7 mouse cellular contexts compared by ENCODE assay signal in genomic region chr5:36465889-36466288, GRCm38 (mm10). TPM values are rescaled to one million over a fixed set of nuclear protein-coding genes. Genes with fewer than 3 reads are reported as not detected.
DNase-seq lines count a peak whose midpoint lies in the region; ATAC-seq and TF ChIP-seq lines count a peak whose summit lies in the region.

No protein-coding gene starts in this region.

- peak overlapping the region; percentile 89 for H3K4me3 ChIP-seq in lung, postnatal 0 days (ENCODE audit: low read depth, low read length)
- H3K4me3 ChIP-seq in forebrain, embryonic 10.5 days: peak overlapping the region; percentile 95
- peak overlapping the region; percentile 96 for H3K4me3 ChIP-seq in limb, embryonic 12.5 days (replicated peaks)
- peak overlapping the region; percentile 84 for H3K4me3 ChIP-seq in stomach, embryonic 14.5 days (ENCODE audit: low read depth, low read length)

- DNase-seq in lung, postnatal 0 days (ENCODE audit: low spot score): peak; percentile 14
- no peak for DNase-seq in lung, adult 18-20 months
- no peak for DNase-seq in forebrain, embryonic 10.5 days (ENCODE audit: extremely low spot score, low spot score)
- no peak for DNase-seq in layer of hippocampus, postnatal 36 days
- DNase-seq in urinary bladder, postnatal 25 days (ENCODE audit: low spot score): no peak

- no peak; the same call in 1 of the 2 replicates for TF ChIP-seq EP300 in lung, postnatal 0 days (IDR thresholded peaks at IDR 0.05)

- no peak for ATAC-seq in lung, postnatal 0 days
- no peak for ATAC-seq in limb, embryonic 12.5 days (ENCODE audit: insufficient number of reproducible peaks, insufficient read depth, low FRiP score, low TSS enrichment, low read depth)
- ATAC-seq in stomach, embryonic 14.5 days (ENCODE audit: insufficient number of reproducible peaks, insufficient read depth, low FRiP score, low read depth): no peak

- H3K9me3 ChIP-seq in lung, postnatal 0 days (ENCODE audit: low read length): no peaks in the 10 kb centered on the region
- H3K9me3 ChIP-seq in forebrain, embryonic 10.5 days: no peaks in the 10 kb centered on the region
- no peaks in the 10 kb centered on the region for H3K9me3 ChIP-seq in limb, embryonic 12.5 days
- H3K9me3 ChIP-seq in stomach, embryonic 14.5 days (ENCODE audit: control insufficient read depth, low read depth, low read length): no peaks in the 10 kb centered on the region

- H3K36me3 ChIP-seq in lung, postnatal 0 days (ENCODE audit: insufficient read depth, low read length): peaks cover 15% of the 10 kb centered on the region; the same call in 1 of the 2 replicates
- H3K36me3 ChIP-seq in forebrain, embryonic 10.5 days (replicated peaks): peaks cover 32% of the 10 kb centered on the region
- peaks cover 33% of the 10 kb centered on the region for H3K36me3 ChIP-seq in limb, embryonic 12.5 days
- H3K36me3 ChIP-seq in stomach, embryonic 14.5 days (ENCODE audit: control insufficient read depth, insufficient read depth, low read length): peaks cover 15% of the 10 kb centered on the region

- H3K4me1 ChIP-seq in lung, postnatal 0 days (ENCODE audit: insufficient read depth, low read depth, low read length): peaks cover 11% of the 10 kb centered on the region
- peaks cover 40% of the 10 kb centered on the region for H3K4me1 ChIP-seq in forebrain, embryonic 10.5 days
- peaks cover 15% of the 10 kb centered on the region for H3K4me1 ChIP-seq in limb, embryonic 12.5 days (replicated peaks)
- peaks cover 11% of the 10 kb centered on the region; the same call in 1 of the 2 replicates for H3K4me1 ChIP-seq in stomach, embryonic 14.5 days (ENCODE audit: control insufficient read depth, insufficient read depth, low read length)

- no peaks in the 10 kb centered on the region for H3K27me3 ChIP-seq in lung, postnatal 0 days (replicated peaks; ENCODE audit: insufficient read depth, low read length)
- H3K27me3 ChIP-seq in forebrain, embryonic 10.5 days (ENCODE audit: poor library complexity, severe bottlenecking): peaks cover 18% of the 10 kb centered on the region
- no peaks in the 10 kb centered on the region for H3K27me3 ChIP-seq in limb, embryonic 12.5 days
- no peaks in the 10 kb centered on the region for H3K27me3 ChIP-seq in stomach, embryonic 14.5 days (ENCODE audit: control insufficient read depth, insufficient read depth, low read length)

- no peak for TF ChIP-seq CTCF in lung, postnatal 0 days (IDR thresholded peaks at IDR 0.05)

- H3K27ac ChIP-seq in lung, postnatal 0 days (ENCODE audit: low read length): peak overlapping the region; percentile 84
- H3K27ac ChIP-seq in forebrain, embryonic 10.5 days: peak overlapping the region; percentile 89; the same call in 1 of the 2 replicates
- no peak overlapping the region for H3K27ac ChIP-seq in limb, embryonic 12.5 days
- no peak overlapping the region for H3K27ac ChIP-seq in stomach, embryonic 14.5 days (ENCODE audit: low read length)

- peak overlapping the region; percentile 86 for H3K4me2 ChIP-seq in lung, postnatal 0 days (replicated peaks; ENCODE audit: low read depth, low read length)
- peak overlapping the region; percentile 95 for H3K4me2 ChIP-seq in limb, embryonic 12.5 days
- H3K4me2 ChIP-seq in stomach, embryonic 14.5 days (replicated peaks; ENCODE audit: low read depth, low read length): peak overlapping the region; percentile 98

- WGBS in lung, postnatal 0 days: 14% methylated on average over 8 of the region's 8 CpGs
- WGBS in forebrain, embryonic 10.5 days: 35% methylated on average over 8 of the region's 8 CpGs
- WGBS in limb, embryonic 12.5 days: 32% methylated on average over 8 of the region's 8 CpGs
- 24% methylated on average over 8 of the region's 8 CpGs for WGBS in stomach, embryonic 14.5 days

- H3K9ac ChIP-seq in lung, postnatal 0 days (replicated peaks; ENCODE audit: low read depth): peak overlapping the region; percentile 79
- peak overlapping the region; percentile 80 for H3K9ac ChIP-seq in limb, embryonic 12.5 days (replicated peaks)
- peak overlapping the region; percentile 67 for H3K9ac ChIP-seq in stomach, embryonic 14.5 days (replicated peaks; ENCODE audit: low read depth, low read length)

RNA-seq across cellular contexts. Expression of gene Grpel1, which starts 1.1 kb away (rescaled TPM):
- polyA plus RNA-seq in lung, postnatal 0 days (2015; fragmentation: Nextera tagmentation; extraction: Ambion mirVana): 35.1 and 35.8 TPM in 2 replicates
- 60.5 and 64.4 TPM in 2 replicates for polyA plus RNA-seq in forebrain, embryonic 10.5 days (2016; fragmentation: Nextera tagmentation; extraction: Ambion mirVana)
- polyA plus RNA-seq in limb, embryonic 12.5 days (2016; fragmentation: Nextera tagmentation; extraction: Ambion mirVana): 48.0 and 48.8 TPM in 2 replicates
- polyA plus RNA-seq in stomach, embryonic 14.5 days (2014; fragmentation: Nextera tagmentation; extraction: Ambion mirVana): 53.1 and 55.3 TPM in 2 replicates
- total RNA-seq in layer of hippocampus, postnatal 36 days (2021): 10 to 100 TPM; 21.6 to 22.8 TPM

RNA-seq across cellular contexts. Expression of gene Tada2b, which starts 18.2 kb away (rescaled TPM):
- polyA plus RNA-seq in lung, postnatal 0 days (2015; fragmentation: Nextera tagmentation; extraction: Ambion mirVana): 1.9 and 2.2 TPM in 2 replicates
- polyA plus RNA-seq in forebrain, embryonic 10.5 days (2016; fragmentation: Nextera tagmentation; extraction: Ambion mirVana): 2.2 TPM in 2 replicates
- 1.8 and 2.0 TPM in 2 replicates for polyA plus RNA-seq in limb, embryonic 12.5 days (2016; fragmentation: Nextera tagmentation; extraction: Ambion mirVana)
- 3.6 and 4.5 TPM in 2 replicates for polyA plus RNA-seq in stomach, embryonic 14.5 days (2014; fragmentation: Nextera tagmentation; extraction: Ambion mirVana)
- total RNA-seq in layer of hippocampus, postnatal 36 days (2021): 10 to 100 TPM; 34.0 to 36.4 TPM

RNA-seq across cellular contexts. Expression of gene Ccdc96, which starts 18.5 kb away (rescaled TPM):
- 2.1 and 2.8 TPM in 2 replicates for polyA plus RNA-seq in lung, postnatal 0 days (2015; fragmentation: Nextera tagmentation; extraction: Ambion mirVana)
- 3.6 and 3.8 TPM in 2 replicates for polyA plus RNA-seq in forebrain, embryonic 10.5 days (2016; fragmentation: Nextera tagmentation; extraction: Ambion mirVana)
- 0.41 TPM in 2 replicates for polyA plus RNA-seq in limb, embryonic 12.5 days (2016; fragmentation: Nextera tagmentation; extraction: Ambion mirVana)
- 0.29 and 0.38 TPM in 2 replicates for polyA plus RNA-seq in stomach, embryonic 14.5 days (2014; fragmentation: Nextera tagmentation; extraction: Ambion mirVana)
- 1 to 10 TPM in 1 of 2 experiments, under 1 TPM in 1; 0.99 to 1.0 TPM for total RNA-seq in layer of hippocampus, postnatal 36 days (2021)

Comparison
In these comparisons a context has a peak if more than half of its experiments do, and no peak if none do; other contexts are left out.
1. H3K27ac ChIP-seq: peak in lung, postnatal 0 days (single experiment) and forebrain, embryonic 10.5 days (single experiment); none in limb, embryonic 12.5 days (single experiment) and stomach, embryonic 14.5 days (single experiment).
2. Peak in every context shown above with its lines, with median percentiles within 50 percentile points of each other: H3K4me2 ChIP-seq, H3K4me3 ChIP-seq and H3K9ac ChIP-seq.